Mouse (Mus musculus) E14TG2a.4 (cell line): ENCODE results near the gene Parp3.
"Not testable (repeated sequence)": the region's sequence is repeated elsewhere in the genome, so short reads cannot be mapped to it uniquely, and the experiment has no call there.

Experiments used
- H3K27me3 ChIP-seq: 2 replicates; pipeline ENCODE4 v1.6.1; 2014; ENCODE audit warnings: low read length, control low read depth; ENCODE audit not compliant: insufficient read depth
- H3K36me3 ChIP-seq: 2 replicates; pipeline ENCODE4 v1.6.1; 2014; ENCODE audit warnings: low read length, control low read depth; ENCODE audit not compliant: insufficient read depth
- H3K4me1 ChIP-seq: replicated peaks from 2 replicates; pipeline ENCODE4 v1.6.1; 2014; ENCODE audit warnings: low read depth, low read length, control low read depth
- H3K4me3 ChIP-seq: replicated peaks from 2 replicates; pipeline ENCODE4 v1.5.1; 2014; ENCODE audit warnings: mild to moderate bottlenecking, low read length
- H3K9me3 ChIP-seq: 2 replicates; pipeline ENCODE4 v1.6.1; 2014; ENCODE audit warnings: low read length, control low read depth
- CTCF ChIP-seq: conservative IDR thresholded peaks from 2 replicates; pipeline ENCODE4 v1.5.1; 2014; ENCODE audit warnings: low read length
- NANOG ChIP-seq: IDR thresholded peaks from 2 replicates; pipeline ENCODE4 v1.6.1; 2014; ENCODE audit warnings: borderline replicate concordance, low read length, mixed read lengths
- POU5F1 ChIP-seq: IDR thresholded peaks from 2 replicates; pipeline ENCODE4 v1.6.1; 2014; ENCODE audit warnings: low read length, borderline replicate concordance

The Parp3 gene

GRCm38 (mm10) chr9:106499667-106500066 is 22.9 kb upstream of the Parp3 start, which contains the start of gene Iqcf1:
Gene Iqcf1 (plus strand): TSS chr9:106499967.
- Histone ChIP-seq H3K9me3 (no peaks in the 10 kb centered on the region), H3K4me1 (peaks cover 17% of the 10 kb centered on the region; the same call in 1 of the 2 replicates), H3K27me3 (peaks cover 14% of the 10 kb centered on the region; the same call in 1 of the 2 replicates), H3K4me3 (no peak within 1 kb of the TSS), H3K36me3 (no peaks in the 10 kb centered on the region)
- TF ChIP-seq NANOG (no peak), CTCF (no peak), POU5F1 (no peak)

- H3K4me3 ChIP-seq, H3K9me3 ChIP-seq: not testable (repeated sequence)
These were observed 10.9 kb upstream of the Parp3 start for GRCm38 (mm10) chr9:106487602-106488001.

GRCm38 (mm10) chr9:106485076-106485475 is 8.3 kb upstream of the Parp3 start:
- Histone ChIP-seq H3K9me3 (no peaks in the 10 kb centered on the region), H3K4me3 (no peak overlapping the region), H3K4me1 (peaks cover 66% of the 10 kb centered on the region), H3K27me3 (no peaks in the 10 kb centered on the region), H3K36me3 (peaks cover 69% of the 10 kb centered on the region)
- no peak for TF ChIP-seq POU5F1
- TF ChIP-seq NANOG: no peak
- TF ChIP-seq CTCF: no peak

More at GRCm38 (mm10) chr9:106487602-106488001, 10.9 kb upstream of the Parp3 start:
- H3K36me3 ChIP-seq: peaks cover 48% of the 10 kb centered on the region
- peaks cover 55% of the 10 kb centered on the region for H3K4me1 ChIP-seq
- not testable (repeated sequence) for H3K27me3 ChIP-seq

- TF ChIP-seq NANOG: no peak
- TF ChIP-seq CTCF: no peak
- TF ChIP-seq POU5F1: no peak
- peak overlapping the region; percentile 43 for H3K4me3 ChIP-seq
- H3K36me3 ChIP-seq: peaks cover 74% of the 10 kb centered on the region
- H3K9me3 ChIP-seq: no peaks in the 10 kb centered on the region
- H3K27me3 ChIP-seq: no peaks in the 10 kb centered on the region
- H3K4me1 ChIP-seq: peaks cover 68% of the 10 kb centered on the region
These were observed 6.9 kb upstream of the Parp3 start for GRCm38 (mm10) chr9:106483606-106484005.

- Histone ChIP-seq H3K36me3 (peaks cover 75% of the 10 kb centered on the region), H3K27me3 (no peaks in the 10 kb centered on the region), H3K9me3 (no peaks in the 10 kb centered on the region), H3K4me1 (peaks cover 72% of the 10 kb centered on the region), H3K4me3 (peak overlapping the region; percentile 43)
- TF ChIP-seq NANOG (no peak), POU5F1 (no peak), CTCF (no peak)
These were observed 6.4 kb upstream of the Parp3 start for GRCm38 (mm10) chr9:106483136-106483535.

GRCm38 (mm10) chr9:106482578-106483115 is 5.9 kb upstream of the Parp3 start:
- TF ChIP-seq POU5F1 (no peak), NANOG (no peak), CTCF (no peak)
- H3K9me3 ChIP-seq: no peaks in the 10 kb centered on the region
- no peaks in the 10 kb centered on the region for H3K27me3 ChIP-seq
- H3K4me3 ChIP-seq: peak overlapping the region; percentile 43
- H3K36me3 ChIP-seq: peaks cover 75% of the 10 kb centered on the region
- H3K4me1 ChIP-seq: peaks cover 77% of the 10 kb centered on the region

- Histone ChIP-seq H3K4me3 (no peak overlapping the region), H3K36me3 (peaks cover 75% of the 10 kb centered on the region), H3K9me3 (no peaks in the 10 kb centered on the region), H3K4me1 (peaks cover 78% of the 10 kb centered on the region), H3K27me3 (no peaks in the 10 kb centered on the region)
- TF ChIP-seq NANOG (no peak), CTCF (no peak)
These were observed 4.9 kb upstream of the Parp3 start for GRCm38 (mm10) chr9:106481676-106482075.

- H3K36me3 ChIP-seq: peaks cover 74% of the 10 kb centered on the region
- H3K27me3 ChIP-seq: no peaks in the 10 kb centered on the region
- TF ChIP-seq POU5F1 (no peak), NANOG (no peak), CTCF (no peak)
- H3K9me3 ChIP-seq: no peaks in the 10 kb centered on the region
- peaks cover 84% of the 10 kb centered on the region for H3K4me1 ChIP-seq
- peak overlapping the region; percentile 30; the same call in 1 of the 2 replicates for H3K4me3 ChIP-seq
These were observed 4.3 kb upstream of the Parp3 start for GRCm38 (mm10) chr9:106481075-106481474.

GRCm38 (mm10) chr9:106480541-106480940 is 3.8 kb upstream of the Parp3 start:
- peak overlapping the region; percentile 30; the same call in 1 of the 2 replicates for H3K4me3 ChIP-seq
- no peaks in the 10 kb centered on the region for H3K27me3 ChIP-seq
- H3K4me1 ChIP-seq: peaks cover 84% of the 10 kb centered on the region
- H3K9me3 ChIP-seq: no peaks in the 10 kb centered on the region
- peaks cover 69% of the 10 kb centered on the region for H3K36me3 ChIP-seq
- TF ChIP-seq CTCF: no peak
- TF ChIP-seq POU5F1: no peak
- TF ChIP-seq NANOG: no peak
